Mouse (Mus musculus): ENCODE data around the gene Ankrd11.

DNA sequence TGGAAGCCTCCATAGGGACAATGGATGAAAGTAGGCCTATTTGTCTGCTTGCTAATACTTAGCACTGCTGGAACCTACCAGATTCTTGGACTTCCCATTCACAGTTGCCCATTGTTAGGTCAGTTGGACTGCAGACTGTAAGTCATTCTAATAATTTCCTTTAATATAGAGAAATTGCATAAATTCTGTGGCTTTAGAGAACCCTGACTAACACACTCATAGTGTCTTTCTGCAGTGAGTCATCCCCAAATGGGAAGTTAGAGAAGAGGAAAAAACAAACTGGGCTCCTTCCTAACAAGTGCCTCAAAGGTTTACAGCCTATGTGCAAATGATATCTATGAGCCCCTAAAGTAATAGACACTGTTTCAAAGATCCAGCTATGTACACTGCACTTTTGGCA lies 108.1 kb downstream of the Ankrd11 start:
- TF ChIP-seq POLR2A (IDR thresholded peaks at IDR 0.05; ENCODE audit: control insufficient read depth, low read depth, low read length) (no peak), CTCF (IDR thresholded peaks at IDR 0.05; ENCODE audit: control insufficient read depth, insufficient read depth, insufficient replicate concordance, low read depth, low read length) (no peak)
